Mouse (Mus musculus): ENCODE data around the gene Dlec1.

The Dlec1 gene

GRCm38 (mm10) chr9:119142066-119142465, 39.8 kb downstream of the Dlec1 start:
- DNase-seq (ENCODE audit: low spot score in 2 of 2): no peak

DNA sequence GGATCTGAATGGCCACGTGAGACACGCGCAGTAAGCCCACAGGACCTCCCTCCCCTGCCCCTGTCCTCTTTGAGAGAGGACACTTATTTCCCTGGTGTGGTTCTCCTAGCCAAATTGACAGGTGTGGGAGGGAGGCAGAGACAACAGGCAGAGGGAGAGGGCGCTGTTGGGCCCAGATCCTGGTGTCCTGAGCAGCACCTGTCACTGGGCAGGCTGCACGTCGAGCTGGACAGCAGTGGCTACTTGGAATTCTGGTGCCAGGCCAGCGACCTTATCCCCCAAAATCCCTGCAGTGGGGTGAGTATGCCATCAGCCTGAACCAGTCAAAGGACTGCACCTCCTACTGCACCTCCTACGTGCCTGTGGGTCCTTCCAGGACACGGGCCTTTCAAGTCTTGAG, 41.1 kb downstream of the Dlec1 start:
- DNase-seq (ENCODE audit: low spot score in 2 of 2): no peak

DNA sequence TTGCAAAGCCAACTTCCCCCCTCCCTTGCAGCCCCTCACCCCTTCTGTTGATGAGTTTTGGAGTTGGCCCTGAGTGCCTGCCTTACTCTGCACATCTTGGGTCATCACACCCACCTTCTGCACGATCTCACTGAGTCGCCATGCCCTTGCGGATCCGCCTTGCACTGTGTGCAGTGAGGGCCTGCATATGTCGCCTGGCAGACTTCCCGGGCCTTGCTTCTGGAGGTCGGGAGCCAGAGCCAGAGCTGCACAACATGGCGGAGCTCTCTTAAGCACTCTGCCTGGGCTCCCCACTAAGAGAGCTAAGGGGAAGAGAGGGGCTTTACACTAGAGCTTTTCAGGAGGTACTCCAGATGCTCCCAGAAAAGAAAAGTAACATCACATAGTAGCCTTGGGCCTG, 42.4 kb downstream of the Dlec1 start:
- DNase-seq (ENCODE audit: low spot score in 2 of 2): no peak

- DNase-seq (ENCODE audit: low spot score in 2 of 2): no peak
Observed at GRCm38 (mm10) chr9:119145137-119145536, 42.9 kb downstream of the Dlec1 start.

DNA sequence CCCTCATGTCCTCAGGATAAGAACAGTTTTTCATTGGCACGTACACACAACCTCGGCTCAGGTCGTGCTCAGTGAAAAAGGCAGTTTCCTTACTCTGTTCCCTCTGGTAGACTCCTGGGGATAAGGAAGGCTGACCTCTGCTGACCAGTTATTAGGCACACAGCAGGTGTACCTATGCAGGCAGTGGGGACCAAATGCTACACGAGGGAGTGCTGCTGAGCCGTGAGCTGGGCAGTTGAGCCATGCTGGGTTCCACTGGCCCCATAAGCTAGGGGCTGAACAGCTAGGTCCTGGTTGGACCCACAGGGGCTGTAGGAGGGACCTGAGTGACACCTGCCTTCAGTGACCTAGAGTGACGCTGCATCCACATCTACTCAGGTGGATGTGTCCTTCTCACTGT, 43.4 kb downstream of the Dlec1 start:
- DNase-seq (ENCODE audit: low spot score in 2 of 2): no peak

DNA sequence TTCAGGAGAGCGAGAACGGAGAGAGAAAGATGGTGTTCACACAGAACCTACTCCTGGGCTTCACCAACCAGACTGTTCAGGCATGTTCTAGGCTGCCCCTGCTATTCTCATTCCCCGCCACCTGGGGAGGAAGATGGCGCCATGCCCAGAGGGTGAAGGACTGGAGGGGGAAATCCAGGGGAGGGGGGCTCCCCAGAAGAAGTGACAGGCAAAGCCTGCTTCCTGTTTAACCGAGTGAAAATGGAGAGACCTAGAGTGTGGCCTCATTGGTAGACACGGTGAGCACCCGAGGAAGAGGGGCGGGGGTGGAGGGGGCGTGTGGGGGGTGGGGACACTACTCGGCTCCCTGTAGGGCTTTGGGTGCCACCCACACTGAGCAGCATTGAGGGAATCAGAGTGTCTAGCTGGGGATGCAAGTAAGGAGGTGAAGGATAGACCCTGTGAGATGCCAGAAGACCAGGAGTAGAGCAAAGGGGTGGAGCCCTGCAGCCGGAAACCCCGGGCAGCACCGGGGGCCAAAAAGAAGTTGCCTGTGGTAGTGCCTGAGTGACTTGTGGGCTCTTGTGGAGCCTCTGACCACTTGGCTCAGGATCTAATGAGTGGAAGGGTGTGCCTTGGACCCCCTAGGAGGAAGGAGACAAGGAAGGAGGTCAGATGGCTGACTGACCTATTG, 44.0 kb downstream of the Dlec1 start:
- no peak for DNase-seq (ENCODE audit: low spot score in 2 of 2)

DNA sequence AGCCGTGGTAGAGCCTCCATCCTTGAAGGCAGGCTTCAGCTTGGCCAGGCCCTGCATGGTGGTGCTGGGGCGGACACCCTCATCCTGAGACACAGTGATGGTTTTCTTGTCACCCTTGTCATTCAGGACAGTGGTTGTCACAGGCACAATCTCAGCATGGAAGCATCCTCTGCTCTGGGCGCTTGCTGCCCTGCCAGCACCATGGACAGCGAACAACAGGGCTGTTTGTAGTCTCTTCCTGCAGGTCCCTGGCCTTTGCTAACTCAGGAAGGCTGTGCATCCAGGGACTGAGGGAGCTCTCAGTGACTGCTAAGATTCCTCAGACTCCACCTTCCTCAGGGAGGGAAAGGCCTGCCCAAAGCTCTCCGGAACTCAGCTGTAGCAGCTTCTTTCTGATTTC, 47.3 kb downstream of the Dlec1 start:
- DNase-seq (ENCODE audit: low spot score in 2 of 2): no peak

DNA sequence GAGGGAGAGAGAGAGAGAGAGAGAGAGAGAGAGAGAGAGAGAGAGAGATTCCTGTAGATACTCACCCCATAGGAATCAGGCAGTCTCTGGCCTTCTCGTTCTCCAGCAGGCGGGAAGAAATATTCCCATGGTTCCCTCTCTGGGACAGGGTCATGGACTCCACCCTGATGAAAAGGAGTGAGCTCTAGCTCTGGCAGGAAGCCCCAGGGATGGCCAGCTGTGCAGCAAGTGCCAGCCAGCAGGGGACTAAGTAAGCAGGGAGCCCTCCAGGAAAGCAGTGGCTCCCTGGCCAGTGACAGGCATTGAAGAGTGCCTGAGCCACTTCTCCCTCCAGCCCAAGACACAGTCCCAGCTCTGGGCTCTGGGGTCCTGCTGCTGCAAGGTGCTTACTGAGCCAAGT, 49.5 kb downstream of the Dlec1 start:
- no peak for DNase-seq (ENCODE audit: low spot score in 2 of 2)

DNA sequence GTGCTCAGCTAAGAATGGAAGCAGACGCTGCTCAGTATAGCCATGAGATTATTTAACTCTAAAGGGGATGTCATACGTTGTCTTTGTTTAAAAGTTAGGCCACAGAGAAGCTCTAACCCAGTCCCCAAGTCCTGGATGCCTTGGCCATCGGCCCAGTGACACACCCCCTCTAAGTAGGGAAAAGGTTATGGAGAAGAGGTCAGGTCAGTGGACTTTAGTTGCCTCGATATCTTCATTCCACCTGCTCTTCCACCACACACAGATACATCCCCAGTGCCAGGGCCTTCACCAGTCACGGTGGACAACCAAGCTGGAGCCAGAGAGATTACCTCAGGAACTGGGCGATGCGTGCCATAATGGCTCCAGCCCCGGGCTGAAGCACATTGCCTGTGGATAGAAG, 53.1 kb downstream of the Dlec1 start:
- no peak for DNase-seq (ENCODE audit: low spot score in 2 of 2)

GRCm38 (mm10) chr9:119155826-119156225, 53.5 kb downstream of the Dlec1 start:
- DNase-seq (ENCODE audit: low spot score in 2 of 2): no peak

DNA sequence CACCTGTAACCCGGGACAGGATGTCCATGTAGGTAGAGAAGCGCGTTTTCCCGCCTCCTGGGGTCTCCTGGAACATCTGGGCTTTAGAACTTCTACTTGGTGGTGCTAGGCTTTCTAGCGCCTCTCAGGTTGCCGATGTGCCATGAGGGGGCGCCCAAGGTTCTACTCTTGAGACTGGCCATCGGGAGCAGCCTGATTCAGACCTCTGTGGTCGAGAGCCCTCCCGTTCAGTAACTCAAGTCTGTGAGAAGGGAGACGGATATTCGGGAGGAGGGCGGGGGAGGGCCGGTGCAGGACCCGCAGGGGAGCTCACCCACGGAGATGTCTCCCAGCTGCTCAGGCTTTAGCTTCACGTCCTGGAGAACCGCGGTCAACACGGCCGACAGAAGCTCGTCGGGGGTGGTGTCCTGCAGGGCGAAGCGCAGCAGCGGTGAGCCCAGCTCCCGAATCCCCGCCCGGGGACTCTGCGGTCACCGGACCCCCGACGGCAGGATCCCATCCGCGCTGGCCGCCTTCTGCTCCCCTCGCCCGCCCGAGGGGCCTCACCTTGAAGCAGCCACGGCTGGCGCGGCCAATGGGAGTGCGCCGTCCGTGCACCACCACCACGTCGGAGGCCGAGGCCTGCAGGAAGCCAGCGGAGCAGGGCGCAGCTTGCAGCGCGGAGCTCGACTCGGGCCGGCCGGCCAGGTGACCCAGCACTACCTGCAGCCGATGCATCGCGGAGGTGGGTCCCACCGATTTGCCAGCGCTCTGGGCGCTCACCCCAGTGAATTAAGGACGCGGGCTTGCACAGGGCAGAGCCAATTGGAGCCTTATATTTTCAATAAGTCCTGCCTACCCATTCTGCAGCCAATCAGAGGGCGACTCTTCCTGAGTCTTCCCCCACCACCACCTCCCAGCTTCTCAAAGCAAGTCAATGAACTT, 54.3 kb downstream of the Dlec1 start, which contains the start of gene Acaa1b:
Acaa1b (minus strand) TSS at position 816 of the 924 bp plus-strand sequence.
- DNase-seq (ENCODE audit: low spot score in 2 of 2): peak; percentile 15 to 16

- DNase-seq (ENCODE audit: low spot score in 2 of 2): no peak
Observed at GRCm38 (mm10) chr9:119158861-119159260, 56.6 kb downstream of the Dlec1 start, which contains the start of gene Gm47289. TSS of gene Gm47289 (plus strand) at chr9:119159161.

- no peak for DNase-seq (ENCODE audit: low spot score in 2 of 2)
Observed at GRCm38 (mm10) chr9:119160689-119161088, 58.4 kb downstream of the Dlec1 start.

- DNase-seq (ENCODE audit: low spot score in 2 of 2): no peak
Observed at GRCm38 (mm10) chr9:119164743-119165142, 62.5 kb downstream of the Dlec1 start.

DNA sequence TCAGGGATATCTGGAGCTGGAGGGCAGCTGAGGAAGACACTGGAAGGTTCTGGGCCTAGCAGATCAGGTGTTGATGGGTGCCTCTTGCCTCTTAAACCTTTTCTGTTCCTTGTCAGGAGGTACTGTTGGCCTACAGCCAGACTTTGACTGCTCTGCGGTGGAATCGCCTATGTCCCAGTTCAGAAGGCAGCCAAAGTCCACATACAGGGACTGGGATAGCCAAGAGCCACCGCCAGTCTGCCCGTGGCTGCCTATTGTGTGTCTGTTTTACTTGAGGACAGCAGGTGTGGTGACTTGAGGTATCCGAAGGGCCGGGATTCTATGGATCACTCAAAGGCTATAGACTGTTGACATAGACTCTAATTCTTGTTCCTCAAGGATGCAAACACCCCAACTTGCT, 63.3 kb downstream of the Dlec1 start:
- DNase-seq (ENCODE audit: low spot score in 2 of 2): no peak

- DNase-seq (ENCODE audit: low spot score in 2 of 2): no peak
Observed at GRCm38 (mm10) chr9:119167608-119168007, 65.3 kb downstream of the Dlec1 start.

- DNase-seq (ENCODE audit: low spot score in 2 of 2): no peak
Observed at GRCm38 (mm10) chr9:119179292-119179691, 77.0 kb downstream of the Dlec1 start.

GRCm38 (mm10) chr9:119181241-119181728, 79.0 kb downstream of the Dlec1 start:
- peak in 1 of 2 experiments; percentile 6 for DNase-seq (ENCODE audit: low spot score in 2 of 2)

DNA sequence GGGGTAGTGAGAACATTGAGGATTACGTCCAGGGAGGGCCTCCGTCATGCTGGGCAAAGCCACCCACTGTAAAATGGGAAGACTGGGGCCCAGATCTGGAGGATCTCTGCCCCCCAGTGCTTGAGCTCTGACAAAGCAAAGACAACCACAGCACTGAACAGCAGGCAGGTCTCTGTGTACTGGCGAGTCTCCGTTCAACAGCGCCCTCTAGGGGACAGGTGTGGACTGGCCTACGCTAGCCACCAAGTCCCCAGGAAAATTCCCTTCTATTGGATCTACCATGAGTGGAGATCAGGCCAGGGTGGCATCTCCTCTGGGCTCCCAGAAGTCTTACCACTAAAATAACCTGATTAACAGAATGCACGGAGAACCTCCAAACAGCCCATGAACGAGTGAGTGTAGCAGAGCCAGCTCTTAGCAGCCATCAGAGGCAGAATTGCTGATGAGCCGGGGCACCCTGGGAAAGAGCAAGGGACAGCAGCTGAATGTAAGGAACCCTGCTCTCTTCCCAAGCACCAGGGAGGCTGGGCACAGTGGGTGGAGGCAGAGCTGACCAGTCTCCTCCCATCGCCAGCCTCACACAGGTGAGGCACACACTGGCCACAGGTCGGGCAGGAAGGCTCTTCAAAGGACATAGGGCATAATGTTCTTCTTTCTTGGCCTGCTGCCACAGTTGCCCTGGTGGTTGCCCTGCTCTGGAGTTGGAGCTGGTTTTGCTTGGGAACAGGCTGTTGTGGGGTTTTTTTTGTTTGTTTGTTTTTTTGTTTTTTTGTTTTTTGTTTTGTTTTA, 90.1 kb downstream of the Dlec1 start:
- DNase-seq (ENCODE audit: low spot score in 2 of 2): no peak
